Mouse (Mus musculus) cerebellum, adult 2 months (tissue): ENCODE results near the gene Scml4.

Source experiments
- CTCF ChIP-seq: fragments of 200-500 bp; IDR thresholded peaks from 2 replicates; pipeline ENCODE4 v1.5.1; 2011; ENCODE audit warnings: low read depth, mild to moderate bottlenecking, control low read depth, low read length, moderate library complexity, borderline replicate concordance; ENCODE audit not compliant: insufficient read depth
- POLR2A ChIP-seq: fragments of 200-500 bp; IDR thresholded peaks from 2 replicates; pipeline ENCODE4 v1.6.1; 2011; ENCODE audit warnings: low read length, control low read depth, borderline replicate concordance; ENCODE audit not compliant: insufficient read depth

DNA sequence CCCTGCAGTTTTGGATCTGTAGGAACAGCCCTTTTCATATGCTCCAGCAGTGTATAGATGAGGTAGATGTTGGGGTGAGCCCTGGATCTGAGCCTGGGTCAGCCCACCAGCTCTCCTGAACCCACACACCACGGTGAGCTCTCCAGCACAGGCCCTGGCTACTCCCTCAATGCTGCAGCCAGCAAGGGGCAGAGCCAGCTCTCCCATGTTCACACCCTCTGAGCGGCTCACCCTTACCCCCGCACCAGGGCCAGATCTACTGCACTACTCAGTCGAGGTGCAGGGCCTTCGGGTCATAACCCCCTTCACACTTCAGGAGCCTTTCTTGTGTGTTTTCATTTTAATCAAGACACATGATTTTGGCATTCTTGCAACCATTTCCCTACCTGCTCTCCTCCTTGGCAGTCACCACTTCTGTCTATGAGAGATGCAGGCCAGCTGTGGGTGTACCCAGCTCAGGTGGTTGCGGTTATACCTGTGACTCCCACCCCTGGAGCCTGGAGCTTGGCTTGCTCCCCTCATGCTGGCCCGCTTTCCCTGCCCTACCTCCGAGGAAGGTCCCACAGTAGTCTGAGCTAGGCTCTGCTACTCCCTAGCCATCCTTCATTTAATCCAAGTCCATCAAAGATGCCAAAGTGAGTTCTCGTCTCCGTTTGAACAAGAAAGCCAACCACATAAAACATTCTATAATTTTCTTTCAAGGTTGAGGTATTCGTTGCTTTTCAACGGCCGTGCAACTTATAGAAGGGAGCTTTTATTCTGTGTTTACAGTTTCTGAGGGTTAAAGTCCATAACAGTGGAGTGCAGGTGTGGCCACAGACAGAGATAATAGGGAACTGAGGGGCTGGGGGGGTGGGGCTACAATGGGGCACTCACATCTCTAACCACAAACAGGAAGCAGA, 11.7 kb upstream of the Scml4 start:
- TF ChIP-seq CTCF (no peak), POLR2A (no peak)
